Mouse (Mus musculus) liver, embryonic 15.5 days (tissue): ENCODE data around the gene Drap1. TPM values are rescaled to one million over a fixed set of nuclear protein-coding genes. Genes with fewer than 3 reads are reported as not detected.

Source experiments
- ATAC-seq: fragments of 200-750 bp; cut with Nextera tagmentation; 2 replicates; pipeline ENCODE4 v1.8.0; 2017; ENCODE audit warnings: moderate number of reproducible peaks, mild to moderate bottlenecking, moderate library complexity; ENCODE audit not compliant: insufficient read depth
- H3K27ac ChIP-seq: fragments of 300-500 bp; sonication (generic); replicated peaks from 2 replicates; pipeline ENCODE4 v1.5.1; 2015; ENCODE audit warnings: mild to moderate bottlenecking, inconsistent platforms
- H3K27me3 ChIP-seq: fragments of 300-500 bp; sonication (generic); 2 replicates; pipeline ENCODE4 v1.6.1; 2015; ENCODE audit warnings: mild to moderate bottlenecking, inconsistent platforms
- H3K36me3 ChIP-seq: fragments of 300-500 bp; sonication (generic); replicated peaks from 2 replicates; pipeline ENCODE4 v1.6.1; 2015; ENCODE audit warnings: moderate library complexity, mild to moderate bottlenecking, inconsistent platforms
- H3K4me1 ChIP-seq: fragments of 300-500 bp; sonication (generic); replicated peaks from 2 replicates; pipeline ENCODE4 v1.6.1; 2015; ENCODE audit warnings: inconsistent platforms
- H3K4me2 ChIP-seq: fragments of 300-500 bp; sonication (generic); 2 replicates; pipeline ENCODE4 v1.6.1; 2015; ENCODE audit warnings: moderate library complexity, mild to moderate bottlenecking, inconsistent platforms
- H3K4me3 ChIP-seq: fragments of 300-500 bp; sonication (generic); replicated peaks from 2 replicates; pipeline ENCODE4 v1.5.1; 2015; ENCODE audit warnings: mild to moderate bottlenecking, inconsistent platforms
- H3K9ac ChIP-seq: fragments of 300-500 bp; sonication (generic); 2 replicates; pipeline ENCODE4 v1.6.1; 2015; ENCODE audit warnings: moderate library complexity, mild to moderate bottlenecking, inconsistent platforms
- H3K9me3 ChIP-seq: fragments of 300-500 bp; sonication (generic); replicated peaks from 2 replicates; pipeline ENCODE4 v1.6.1; 2016; ENCODE audit warnings: inconsistent platforms
- WGBS: fragments of 180-500 bp; shearing (Covaris S2); methylation state at CpG from one replicate; pipeline ENCODE4 v1.1.7; 2015; ENCODE audit warnings: mixed read lengths; ENCODE audit not compliant: insufficient replicate concordance; 5-methylcytosine and 5-hydroxymethylcytosine counted together
- polyA plus RNA-seq: library from polyadenylated mRNA; unstranded; fragments of >200 nt; fragmentation: Nextera tagmentation; extraction: Ambion mirVana; gene quantifications from 2 replicates; pipeline ENCODE4 v1.2.1, GENCODE M21; 2015

The Drap1 gene
- polyA plus RNA-seq: 61.1 and 64.6 TPM in 2 replicates

DNA sequence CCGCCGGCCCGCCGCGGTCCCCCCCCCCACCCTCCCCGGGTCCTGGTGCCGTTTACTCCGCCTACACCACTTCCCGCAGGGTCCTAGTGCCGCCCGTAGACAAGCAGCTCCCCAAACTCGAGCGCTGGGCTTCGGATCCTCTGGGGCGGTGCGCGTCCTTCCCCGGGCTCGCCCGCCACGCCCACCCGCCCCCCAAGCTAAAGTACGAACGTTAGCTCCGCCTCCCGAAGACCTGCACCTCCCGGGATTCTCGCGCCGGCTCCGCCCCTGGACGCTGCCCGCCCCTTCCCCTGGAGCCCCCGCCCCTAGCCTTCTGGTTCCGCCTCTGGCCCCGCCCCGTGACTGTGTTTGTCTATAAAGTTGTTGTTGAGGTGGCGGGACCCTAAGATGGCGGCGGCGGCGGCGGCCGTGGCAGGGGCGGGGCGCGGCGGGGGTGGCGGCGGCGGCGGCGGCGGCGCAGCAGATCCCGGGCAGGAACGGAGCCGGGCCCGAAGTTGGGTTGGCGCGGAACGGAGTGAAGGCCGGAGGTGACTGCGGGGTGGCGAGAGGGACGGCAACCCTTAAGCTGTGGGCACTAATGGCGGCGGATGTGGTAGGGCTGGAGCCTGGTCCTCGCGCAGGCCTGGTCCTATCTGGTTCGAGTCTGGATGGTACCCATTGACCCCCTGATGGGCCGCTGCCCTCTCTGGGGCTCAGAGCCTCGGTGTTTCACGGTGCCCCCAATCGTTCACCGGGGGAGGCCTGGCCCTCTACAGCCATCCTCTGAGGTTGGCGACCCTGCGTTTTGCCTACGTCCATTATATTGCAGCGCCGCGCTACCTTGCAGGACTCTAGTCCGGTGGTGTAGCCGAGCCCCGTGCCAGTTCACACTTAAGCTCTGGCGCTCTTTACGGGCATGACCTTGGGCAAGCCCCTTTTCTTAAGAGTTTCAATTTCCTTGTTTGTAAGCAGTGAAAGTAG, at the start of gene Drap1, which contains the start of gene AI837181:
TSS of gene Drap1 (minus strand) at position 198 of the 960 bp plus-strand sequence.
TSS of gene AI837181 (plus strand) at position 363 of the 960 bp plus-strand sequence.
- Histone ChIP-seq H3K4me1 (peaks cover 35% of the 10 kb centered on the region), H3K4me2 (peak within 1 kb of the TSS; percentile 98), H3K27ac (peak within 1 kb of the TSS; percentile 92), H3K4me3 (peak within 1 kb of the TSS; percentile 91), H3K9ac (peak within 1 kb of the TSS; percentile 94), H3K9me3 (no peaks in the 10 kb centered on the region), H3K27me3 (no peaks in the 10 kb centered on the region), H3K36me3 (peaks cover 41% of the 10 kb centered on the region)
- WGBS: under 1% methylated on average over 83 of the region's 87 CpGs
- ATAC-seq: peak; percentile 85

DNA sequence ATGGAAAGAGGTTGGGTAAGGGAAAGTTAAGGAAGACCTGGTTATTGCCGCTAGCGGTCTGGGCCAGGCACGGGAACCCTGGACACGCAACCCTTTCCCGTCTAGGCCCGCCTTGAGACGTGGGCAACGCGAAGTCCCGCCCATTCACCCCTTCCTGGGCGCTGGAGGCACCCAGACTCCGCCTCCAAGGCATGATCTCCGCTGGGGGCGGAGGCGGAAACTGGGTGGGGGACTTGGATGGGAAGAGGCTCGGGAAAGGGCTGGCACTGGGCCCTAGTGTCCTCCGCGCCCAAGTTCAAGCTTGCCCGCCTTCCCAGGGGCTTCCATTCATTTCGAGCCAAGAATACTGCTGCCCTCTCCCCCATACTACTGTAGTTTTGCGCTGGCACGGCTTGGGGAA, 48.9 kb upstream of the Drap1 start, which contains the start of gene Efemp2:
TSS of gene Efemp2 (plus strand) at position 235 of the 400 bp plus-strand sequence.
- peak within 1 kb of the TSS; percentile 37; the same call in 1 of the 2 replicates for H3K9ac ChIP-seq
- H3K4me2 ChIP-seq: peak within 1 kb of the TSS; percentile 79
- H3K36me3 ChIP-seq: no peaks in the 10 kb centered on the region
- H3K27me3 ChIP-seq: peaks cover 61% of the 10 kb centered on the region
- ATAC-seq: peak; percentile 64; the same call in 1 of the 2 replicates
- 0 out of 2 replicates have a peak within 1 kb of the TSS, but pooled peaks have one; percentile 24 for H3K27ac ChIP-seq
- WGBS: 6% methylated on average over 22 of the region's 22 CpGs
- peaks cover 23% of the 10 kb centered on the region for H3K4me1 ChIP-seq
- H3K4me3 ChIP-seq: peak within 1 kb of the TSS; percentile 53
- H3K9me3 ChIP-seq: no peaks in the 10 kb centered on the region

DNA sequence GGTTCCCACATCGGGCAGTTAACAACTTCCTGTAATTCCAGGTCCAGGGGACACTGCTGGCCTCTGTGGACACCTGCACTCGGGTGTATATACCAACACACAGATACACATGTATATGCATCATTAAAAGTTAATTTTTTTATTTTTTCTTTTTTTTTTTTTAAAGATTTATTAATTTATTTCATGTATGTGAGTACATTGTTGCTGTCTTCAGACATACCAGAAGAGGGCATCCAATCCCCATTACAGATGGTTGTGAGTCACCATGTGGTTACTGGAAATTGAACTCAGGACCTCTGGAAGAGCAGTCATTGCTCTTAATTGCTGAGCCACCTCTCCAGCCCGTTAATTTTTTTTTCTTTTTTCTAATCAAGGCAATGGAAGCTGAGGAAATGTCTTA, 48.1 kb upstream of the Drap1 start:
- H3K4me3 ChIP-seq: no peak overlapping the region
- no peak for ATAC-seq
- H3K27ac ChIP-seq: no peak overlapping the region
- H3K27me3 ChIP-seq: peaks cover 63% of the 10 kb centered on the region
- no peak overlapping the region; the same call in 1 of the 2 replicates for H3K4me2 ChIP-seq
- no peaks in the 10 kb centered on the region for H3K9me3 ChIP-seq
- no peak overlapping the region for H3K9ac ChIP-seq
- WGBS: 58% methylated on average over 3 of the region's 3 CpGs
- no peaks in the 10 kb centered on the region for H3K36me3 ChIP-seq
- peaks cover 23% of the 10 kb centered on the region for H3K4me1 ChIP-seq

DNA sequence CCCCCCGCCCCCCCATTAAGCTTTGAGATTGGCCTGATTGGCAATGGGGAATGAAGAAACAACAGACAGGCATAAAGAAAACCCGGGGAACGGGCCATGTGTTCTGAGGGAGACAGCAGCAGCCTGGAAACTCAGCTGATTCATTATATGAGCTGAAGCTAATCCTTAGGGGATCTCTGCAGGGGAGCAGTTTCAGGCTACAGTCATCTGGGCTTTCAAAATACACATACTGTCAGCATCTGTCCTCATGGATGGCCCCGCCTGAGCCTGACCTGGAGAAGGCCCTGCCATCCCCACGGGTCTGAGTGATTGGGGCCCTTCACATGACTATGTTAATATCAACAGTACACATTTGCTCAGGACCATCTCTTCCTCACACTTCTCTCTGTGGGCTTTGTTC, 47.1 kb upstream of the Drap1 start:
- H3K9me3 ChIP-seq: no peaks in the 10 kb centered on the region
- H3K4me3 ChIP-seq: no peak overlapping the region
- peaks cover 23% of the 10 kb centered on the region for H3K4me1 ChIP-seq
- 0 out of 2 replicates have a peak, but pooled peaks cover 5% of the 10 kb centered on the region for H3K36me3 ChIP-seq
- H3K27ac ChIP-seq: no peak overlapping the region
- no peak overlapping the region for H3K9ac ChIP-seq
- peaks cover 60% of the 10 kb centered on the region for H3K27me3 ChIP-seq
- ATAC-seq: no peak
- WGBS: 58% methylated on average over 5 of the region's 5 CpGs
- no peak overlapping the region for H3K4me2 ChIP-seq

DNA sequence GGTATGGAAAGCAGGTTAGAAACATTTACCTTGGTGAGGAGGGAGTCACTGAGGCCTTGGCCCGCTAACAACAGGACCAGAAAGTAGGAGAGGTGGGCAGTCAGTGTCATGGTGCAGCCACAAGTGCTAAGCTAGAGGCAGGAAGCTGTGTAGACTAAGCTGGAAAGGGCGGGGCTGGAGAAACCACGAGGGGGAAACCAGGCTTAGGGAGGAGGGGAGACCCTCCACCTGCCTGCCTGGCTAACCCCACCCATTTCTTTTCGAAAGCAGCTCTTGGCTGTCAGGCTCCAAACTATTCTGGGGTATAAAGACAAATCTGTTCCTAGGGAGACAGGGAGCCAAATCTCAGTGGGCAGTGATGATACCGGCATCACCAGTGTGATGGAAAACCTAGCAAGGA, 43.6 kb upstream of the Drap1 start, which contains the start of gene Ctsw:
TSS of gene Ctsw (minus strand) at position 134 of the 400 bp plus-strand sequence.
- H3K27me3 ChIP-seq: peaks cover 29% of the 10 kb centered on the region

DNA sequence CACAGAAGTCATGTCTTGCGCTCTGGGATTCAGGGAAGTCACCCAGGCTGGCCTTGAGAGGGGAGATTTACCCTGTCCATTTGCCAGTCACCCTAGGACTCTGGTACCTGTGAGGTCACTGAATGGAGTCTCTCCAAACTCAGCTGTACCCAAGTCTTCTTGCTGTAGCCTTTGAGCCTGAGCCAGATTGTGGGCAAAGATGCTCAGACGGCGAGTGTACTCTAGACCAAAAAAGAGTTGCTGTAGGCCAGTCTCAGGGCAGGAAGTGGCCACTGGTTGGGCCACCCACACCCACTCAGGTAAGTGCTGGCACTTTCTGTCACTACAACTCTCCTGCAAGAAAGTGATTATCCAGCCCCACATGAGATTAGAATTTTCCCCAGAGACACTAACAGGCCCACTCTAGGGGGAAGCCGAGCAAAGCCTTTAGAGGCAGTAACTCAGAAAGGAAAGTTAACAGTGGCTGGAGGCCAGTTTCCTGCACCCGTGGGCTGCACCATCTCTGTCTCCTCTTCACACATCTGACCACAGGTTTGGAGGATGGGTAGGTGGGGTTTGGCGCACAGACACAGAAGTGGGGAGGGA, 42.2 kb upstream of the Drap1 start:
- Histone ChIP-seq H3K9ac (no peak overlapping the region), H3K36me3 (peaks cover 41% of the 10 kb centered on the region), H3K4me1 (0 out of 2 replicates have a peak, but pooled peaks cover 3% of the 10 kb centered on the region), H3K9me3 (no peaks in the 10 kb centered on the region), H3K4me3 (no peak overlapping the region), H3K27me3 (peaks cover 17% of the 10 kb centered on the region; the same call in 1 of the 2 replicates), H3K4me2 (no peak overlapping the region), H3K27ac (no peak overlapping the region)
- 66% methylated on average over 6 of the region's 6 CpGs for WGBS
- no peak for ATAC-seq

More for the DNA sequence above, 43.6 kb upstream of the Drap1 start, which contains the start of gene Ctsw:
- Histone ChIP-seq H3K4me2 (no peak within 1 kb of the TSS), H3K27ac (no peak within 1 kb of the TSS), H3K9ac (no peak within 1 kb of the TSS), H3K9me3 (no peaks in the 10 kb centered on the region), H3K36me3 (peaks cover 36% of the 10 kb centered on the region), H3K4me1 (peaks cover 5% of the 10 kb centered on the region; the same call in 1 of the 2 replicates), H3K4me3 (no peak within 1 kb of the TSS)
- 28% methylated on average over 5 of the region's 5 CpGs for WGBS
- no peak for ATAC-seq

DNA sequence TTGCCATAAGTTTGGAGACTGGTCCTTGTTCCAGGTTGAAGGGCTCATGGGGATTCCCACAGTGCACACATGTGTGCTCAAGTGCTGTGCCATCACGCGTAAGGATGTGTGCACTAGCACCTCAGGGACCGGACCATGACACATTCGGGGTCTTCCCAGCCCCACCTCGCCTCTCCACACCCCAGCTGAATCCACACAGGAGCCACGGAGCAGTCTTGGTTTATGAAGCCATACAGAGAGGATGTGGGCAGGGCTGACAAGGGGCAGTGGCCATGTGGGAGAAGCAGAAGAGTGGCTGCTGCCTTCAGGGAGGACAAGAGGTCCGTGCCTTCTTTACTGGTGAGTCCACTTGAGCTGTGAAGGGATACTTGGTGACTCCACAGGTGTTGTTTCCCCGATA, 40.3 kb upstream of the Drap1 start:
- Histone ChIP-seq H3K27ac (no peak overlapping the region), H3K36me3 (peaks cover 41% of the 10 kb centered on the region), H3K4me1 (peaks cover 16% of the 10 kb centered on the region), H3K4me2 (no peak overlapping the region), H3K9ac (no peak overlapping the region), H3K27me3 (peaks cover 14% of the 10 kb centered on the region; the same call in 1 of the 2 replicates), H3K9me3 (no peaks in the 10 kb centered on the region), H3K4me3 (no peak overlapping the region)
- no peak for ATAC-seq
- WGBS: 77% methylated on average over 8 of the region's 8 CpGs

DNA sequence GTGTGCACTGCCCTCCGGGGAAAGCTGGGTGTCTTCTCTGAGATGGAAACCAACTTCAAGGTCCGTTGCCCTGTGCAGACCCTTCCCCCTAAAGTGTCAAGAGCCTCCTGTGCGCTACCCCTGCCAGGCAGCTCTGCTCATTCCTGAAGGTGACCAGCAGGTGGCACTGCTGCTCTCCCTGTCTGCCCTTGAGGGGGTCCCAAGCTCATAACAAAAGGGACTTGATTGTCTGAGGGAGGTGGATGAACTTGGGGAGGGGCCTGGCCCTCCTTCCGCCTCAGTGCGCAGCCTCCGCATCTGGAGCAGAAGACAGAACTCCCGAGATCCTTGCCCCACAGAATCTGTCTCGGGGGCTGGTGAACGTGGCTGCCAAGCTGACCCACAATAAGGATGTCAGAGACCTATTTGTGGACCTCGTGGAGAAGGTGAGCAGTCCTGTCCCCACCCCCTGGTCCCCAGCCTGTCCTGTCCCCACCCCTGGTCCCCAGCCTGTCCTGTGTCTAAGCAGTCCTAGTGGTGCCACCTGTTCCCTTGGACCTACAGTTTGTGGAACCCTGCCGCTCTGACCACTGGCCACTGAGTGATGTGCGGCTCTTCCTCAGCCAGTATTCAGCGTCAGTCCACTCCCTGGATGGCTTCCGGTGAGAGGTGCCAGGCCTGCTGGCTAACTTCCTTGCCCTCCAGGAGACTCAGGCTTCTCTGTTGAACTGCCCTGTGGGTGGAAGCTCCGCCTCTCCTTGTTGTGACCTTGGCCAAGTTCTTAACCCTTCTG, 39.2 kb upstream of the Drap1 start:
- WGBS: 63% methylated on average over 15 of the region's 15 CpGs
- H3K36me3 ChIP-seq: peaks cover 41% of the 10 kb centered on the region

DNA sequence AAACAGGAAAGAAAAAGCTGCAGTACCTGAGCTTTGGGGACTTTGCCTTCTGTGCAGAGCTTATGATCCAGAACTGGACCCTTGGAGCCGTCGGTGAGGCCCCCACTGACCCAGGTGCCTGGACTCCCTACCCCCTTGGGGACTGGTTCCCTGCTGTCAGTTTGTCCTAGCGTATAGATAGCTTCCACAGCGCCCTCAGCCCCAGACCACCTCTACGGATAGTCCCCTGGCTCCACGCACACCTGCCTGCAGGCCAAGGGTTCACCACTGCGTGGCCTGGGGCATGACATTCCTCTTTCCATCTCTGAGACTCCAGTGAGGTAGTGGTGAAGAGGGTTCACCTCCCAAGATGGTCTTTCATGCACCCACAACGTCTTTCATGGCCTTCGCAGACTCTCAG, 38.4 kb upstream of the Drap1 start:
- Histone ChIP-seq H3K9me3 (no peaks in the 10 kb centered on the region), H3K9ac (no peak overlapping the region), H3K4me1 (peaks cover 26% of the 10 kb centered on the region), H3K27ac (no peak overlapping the region), H3K27me3 (no peaks in the 10 kb centered on the region), H3K4me3 (no peak overlapping the region), H3K36me3 (peaks cover 41% of the 10 kb centered on the region), H3K4me2 (no peak overlapping the region)
- WGBS: 78% methylated on average over 9 of the region's 9 CpGs
- ATAC-seq: no peak

More for the DNA sequence above, 39.2 kb upstream of the Drap1 start:
- Histone ChIP-seq H3K27ac (no peak overlapping the region), H3K9ac (no peak overlapping the region), H3K27me3 (0 out of 2 replicates have a peak, but pooled peaks cover 6% of the 10 kb centered on the region), H3K4me2 (no peak overlapping the region), H3K4me3 (no peak overlapping the region), H3K4me1 (peaks cover 24% of the 10 kb centered on the region), H3K9me3 (no peaks in the 10 kb centered on the region)
- no peak for ATAC-seq

DNA sequence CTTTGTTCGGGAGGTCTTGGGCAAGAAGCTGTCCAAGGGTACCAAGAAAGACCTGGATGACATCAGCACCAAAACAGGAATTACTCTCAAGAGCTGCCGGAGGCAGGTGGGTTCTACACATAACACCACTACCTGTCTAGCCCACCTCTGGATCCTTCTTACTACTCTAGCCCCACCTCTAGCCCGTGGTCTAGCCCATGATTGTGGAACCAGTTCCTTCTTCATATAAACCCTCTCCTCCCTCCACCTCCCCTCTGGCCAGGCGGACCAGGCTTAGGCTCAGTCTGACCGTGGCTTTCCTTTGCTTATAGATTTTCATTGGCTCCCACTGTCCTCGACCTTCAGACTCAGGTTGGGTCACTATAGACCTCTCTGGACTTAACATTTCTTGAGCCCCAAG, 36.6 kb upstream of the Drap1 start:
- peak overlapping the region; percentile 79; the same call in 1 of the 2 replicates for H3K9ac ChIP-seq
- peaks cover 33% of the 10 kb centered on the region for H3K36me3 ChIP-seq
- H3K4me1 ChIP-seq: peaks cover 44% of the 10 kb centered on the region
- WGBS: 73% methylated on average over 6 of the region's 6 CpGs
- H3K4me3 ChIP-seq: peak overlapping the region; percentile 87
- no peak for ATAC-seq
- H3K27ac ChIP-seq: no peak overlapping the region
- H3K9me3 ChIP-seq: no peaks in the 10 kb centered on the region
- H3K27me3 ChIP-seq: peaks cover 5% of the 10 kb centered on the region
- H3K4me2 ChIP-seq: peak overlapping the region; percentile 92
